Mouse (Mus musculus) embryonic facial prominence, embryonic 12.5 days (tissue): ENCODE data around the gene Pfpl. TPM values are rescaled to one million over a fixed set of nuclear protein-coding genes. Genes with fewer than 3 reads are reported as not detected.

ENCODE experiments used
- ATAC-seq: fragments of 200-750 bp; cut with Nextera tagmentation; 2 replicates; pipeline ENCODE4 v1.8.0; 2017; ENCODE audit not compliant: insufficient number of reproducible peaks, insufficient read depth, low FRiP score, low TSS enrichment
- H3K27ac ChIP-seq: fragments of 300-500 bp; sonication (generic); 2 replicates; pipeline ENCODE4 v1.5.1; 2016; ENCODE audit warnings: mild to moderate bottlenecking
- H3K27me3 ChIP-seq: fragments of 300-500 bp; sonication (generic); 2 replicates; pipeline ENCODE4 v1.6.1; 2016; ENCODE audit warnings: mild to moderate bottlenecking, moderate library complexity
- H3K36me3 ChIP-seq: fragments of 300-500 bp; sonication (generic); 2 replicates; pipeline ENCODE4 v1.6.1; 2016; ENCODE audit warnings: mild to moderate bottlenecking
- H3K4me1 ChIP-seq: fragments of 300-500 bp; sonication (generic); 2 replicates; pipeline ENCODE4 v1.6.1; 2016
- H3K4me2 ChIP-seq: fragments of 300-500 bp; sonication (generic); replicated peaks from 2 replicates; pipeline ENCODE4 v1.6.1; 2016; ENCODE audit warnings: mild to moderate bottlenecking, moderate library complexity
- H3K4me3 ChIP-seq: fragments of 300-500 bp; sonication (generic); 2 replicates; pipeline ENCODE4 v1.5.1; 2016; ENCODE audit warnings: mild to moderate bottlenecking
- H3K9ac ChIP-seq: fragments of 300-500 bp; sonication (generic); 2 replicates; pipeline ENCODE4 v1.6.1; 2016; ENCODE audit warnings: mild to moderate bottlenecking, moderate library complexity
- H3K9me3 ChIP-seq: fragments of 300-500 bp; sonication (generic); 2 replicates; pipeline ENCODE4 v1.6.1; 2016; ENCODE audit warnings: mild to moderate bottlenecking, moderate library complexity
- WGBS: fragments of 180-500 bp; shearing (Covaris S2); methylation state at CpG from one replicate; pipeline ENCODE4 v1.1.7; 2016; 5-methylcytosine and 5-hydroxymethylcytosine counted together
- polyA plus RNA-seq: library from polyadenylated mRNA; unstranded; fragments of >200 nt; fragmentation: Nextera tagmentation; extraction: Ambion mirVana; gene quantifications from 2 replicates; pipeline ENCODE4 v1.2.1, GENCODE M21; 2016

Pfpl gene
- not detected in 2 replicates for polyA plus RNA-seq

DNA sequence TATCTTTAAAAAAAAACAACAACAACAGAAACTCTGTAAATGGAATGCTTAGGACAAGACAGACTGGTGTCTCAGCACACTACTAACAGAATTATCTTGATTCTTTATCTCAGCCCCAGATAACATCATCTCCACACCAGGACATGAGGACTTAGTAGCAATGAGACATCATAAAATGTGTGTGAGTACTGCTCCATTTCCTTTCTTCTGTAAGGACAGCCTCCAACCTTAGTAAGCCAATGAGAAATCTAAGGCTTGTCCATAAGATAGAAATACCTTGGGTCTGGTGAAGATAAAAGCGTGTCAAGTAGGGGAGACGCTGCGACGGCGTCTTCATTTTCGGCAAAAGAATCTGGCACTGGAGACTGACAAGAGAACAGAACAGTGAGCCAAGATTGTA lies at the start of gene Pfpl:
Pfpl (plus strand) TSS at position 301 of the 400 bp plus-strand sequence.
- Histone ChIP-seq H3K27ac (no peak within 1 kb of the TSS), H3K4me3 (no peak within 1 kb of the TSS), H3K36me3 (no peaks in the 10 kb centered on the region), H3K9me3 (no peaks in the 10 kb centered on the region), H3K9ac (no peak within 1 kb of the TSS), H3K27me3 (no peaks in the 10 kb centered on the region), H3K4me1 (no peaks in the 10 kb centered on the region), H3K4me2 (no peak within 1 kb of the TSS)
- 94% methylated on average over 6 of the region's 6 CpGs for whole genome bisulfite sequencing
- ATAC-seq = no peak

GRCm38 (mm10) chr19:12386979-12387378 lies 40.7 kb upstream of the Pfpl start, which contains the start of gene Olfr1440:
Gene Olfr1440 (plus strand): TSS chr19:12387279.
- no peaks in the 10 kb centered on the region for H3K9me3 ChIP-seq
- H3K36me3 ChIP-seq = no peaks in the 10 kb centered on the region
- WGBS = 72% methylated on average over 2 of the region's 2 CpGs
- H3K4me2 ChIP-seq = no peak within 1 kb of the TSS
- no peak for ATAC-seq
- H3K9ac ChIP-seq = no peak within 1 kb of the TSS
- no peaks in the 10 kb centered on the region for H3K4me1 ChIP-seq
- no peak within 1 kb of the TSS for H3K27ac ChIP-seq
- H3K27me3 ChIP-seq = no peaks in the 10 kb centered on the region
- no peak within 1 kb of the TSS for H3K4me3 ChIP-seq

DNA sequence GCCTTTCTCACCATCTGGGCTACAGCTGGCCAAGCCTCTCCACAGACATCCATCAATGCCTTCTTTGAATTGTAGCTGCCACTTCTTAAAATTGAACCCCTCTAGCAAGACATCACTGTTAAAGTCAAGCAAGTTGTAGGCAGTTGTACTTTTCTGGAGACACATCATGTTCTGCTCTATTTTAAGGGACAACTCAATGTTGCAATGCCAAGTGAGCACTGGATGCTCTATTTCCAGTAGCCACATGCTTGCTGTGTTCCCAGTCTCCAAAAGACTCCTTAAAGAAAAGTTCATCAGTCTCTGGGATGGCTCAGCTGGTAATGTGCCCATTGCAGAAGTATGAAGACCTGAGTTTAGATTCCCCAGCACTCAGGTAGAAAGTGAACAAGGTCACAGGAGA lies 14.0 kb upstream of the Pfpl start:
- H3K27ac ChIP-seq = no peak overlapping the region
- H3K4me1 ChIP-seq = no peaks in the 10 kb centered on the region
- H3K27me3 ChIP-seq = no peaks in the 10 kb centered on the region
- ATAC-seq = no peak
- H3K4me2 ChIP-seq = no peak overlapping the region
- no peaks in the 10 kb centered on the region for H3K9me3 ChIP-seq
- no peaks in the 10 kb centered on the region for H3K36me3 ChIP-seq
- H3K4me3 ChIP-seq = no peak overlapping the region
- no peak overlapping the region for H3K9ac ChIP-seq

GRCm38 (mm10) chr19:12417361-12417760 lies 10.3 kb upstream of the Pfpl start, which contains the start of gene Olfr1441:
Gene Olfr1441 (plus strand): TSS chr19:12417433.
- Histone ChIP-seq H3K27ac (no peak within 1 kb of the TSS), H3K4me3 (no peak within 1 kb of the TSS), H3K36me3 (no peaks in the 10 kb centered on the region), H3K4me2 (no peak within 1 kb of the TSS), H3K9ac (no peak within 1 kb of the TSS), H3K4me1 (no peaks in the 10 kb centered on the region), H3K27me3 (no peaks in the 10 kb centered on the region), H3K9me3 (no peaks in the 10 kb centered on the region)
- no peak for ATAC-seq

DNA sequence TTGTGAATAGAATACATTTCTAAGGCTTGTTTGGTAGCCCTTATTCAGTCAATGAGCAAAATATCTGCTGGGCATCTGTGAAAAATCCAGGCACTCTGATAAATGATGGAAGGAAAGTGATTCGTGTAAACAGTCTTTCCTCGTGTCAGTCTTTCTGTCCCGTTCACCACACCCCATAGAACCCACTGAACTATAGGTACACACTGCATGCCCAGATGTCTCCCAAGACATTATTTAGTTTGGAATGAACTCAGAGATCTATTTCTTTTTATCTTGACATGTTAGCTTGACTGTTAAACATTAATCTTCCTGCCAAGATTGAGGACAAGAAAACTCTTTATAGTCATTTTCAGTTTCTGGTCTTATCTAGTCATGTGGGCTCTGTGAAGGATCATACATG lies 9.4 kb upstream of the Pfpl start:
- ATAC-seq = no peak
- Histone ChIP-seq H3K4me2 (no peak overlapping the region), H3K36me3 (no peaks in the 10 kb centered on the region), H3K9ac (no peak overlapping the region), H3K9me3 (no peaks in the 10 kb centered on the region), H3K27ac (no peak overlapping the region), H3K4me1 (no peaks in the 10 kb centered on the region), H3K27me3 (no peaks in the 10 kb centered on the region), H3K4me3 (no peak overlapping the region)
- WGBS = 88% methylated on average over 3 of the region's 3 CpGs

DNA sequence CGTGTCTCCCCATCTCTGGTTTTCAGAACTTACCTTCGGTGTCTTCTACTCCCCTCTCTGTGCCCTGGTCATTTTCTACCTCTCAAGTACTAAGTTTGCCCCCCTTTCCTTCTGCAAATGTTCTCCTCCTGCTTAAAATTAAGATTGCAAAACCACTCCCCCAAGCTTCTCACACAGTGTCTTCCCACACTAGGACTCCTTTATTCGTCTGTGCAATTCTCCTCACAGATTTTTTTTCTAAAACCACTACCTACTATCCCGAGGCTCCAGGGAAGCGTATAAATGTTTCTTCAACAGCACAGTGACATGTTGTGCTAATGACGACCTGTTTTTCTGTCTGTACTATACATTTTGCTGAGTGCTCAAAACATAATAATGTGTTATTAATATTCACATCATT lies 7.2 kb upstream of the Pfpl start:
- Histone ChIP-seq H3K9me3 (no peaks in the 10 kb centered on the region), H3K9ac (no peak overlapping the region), H3K36me3 (no peaks in the 10 kb centered on the region), H3K4me1 (no peaks in the 10 kb centered on the region), H3K27me3 (no peaks in the 10 kb centered on the region), H3K4me2 (no peak overlapping the region), H3K27ac (no peak overlapping the region), H3K4me3 (no peak overlapping the region)
- WGBS = 79% methylated on average over 6 of the region's 6 CpGs
- ATAC-seq = no peak

- no peak for ATAC-seq
- WGBS = 74% methylated on average over 1 of the region's 1 CpGs
Measured at GRCm38 (mm10) chr19:12421680-12422079, 6.0 kb upstream of the Pfpl start.

DNA sequence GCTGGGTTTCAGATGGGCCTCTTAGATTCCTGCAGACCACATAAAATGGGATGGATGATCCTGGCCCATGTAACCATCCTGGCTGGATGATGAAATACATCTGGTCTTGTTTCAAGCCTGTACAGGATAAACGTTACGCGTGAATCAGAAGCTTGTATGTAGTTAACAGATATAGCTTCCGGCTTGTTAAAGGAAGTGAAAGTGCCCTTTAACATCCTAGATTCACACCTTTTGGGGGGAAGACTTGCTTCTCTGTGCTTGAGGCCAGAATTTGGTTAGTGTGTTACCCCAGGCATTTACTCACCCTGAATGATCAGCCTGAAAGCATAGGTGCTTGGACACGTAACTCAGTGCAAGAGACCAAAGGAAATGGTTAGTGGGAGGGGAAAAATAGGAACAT lies 604 bp upstream of the Pfpl start:
- WGBS = 84% methylated on average over 5 of the region's 5 CpGs
- no peaks in the 10 kb centered on the region for H3K4me1 ChIP-seq
- no peak overlapping the region for H3K9ac ChIP-seq
- H3K4me2 ChIP-seq = no peak overlapping the region
- no peaks in the 10 kb centered on the region for H3K9me3 ChIP-seq
- H3K36me3 ChIP-seq = no peaks in the 10 kb centered on the region
- no peaks in the 10 kb centered on the region for H3K27me3 ChIP-seq
- no peak for ATAC-seq
- no peak overlapping the region for H3K27ac ChIP-seq
- no peak overlapping the region for H3K4me3 ChIP-seq

More at GRCm38 (mm10) chr19:12421680-12422079, 6.0 kb upstream of the Pfpl start:
- Histone ChIP-seq H3K36me3 (no peaks in the 10 kb centered on the region), H3K27ac (no peak overlapping the region), H3K27me3 (no peaks in the 10 kb centered on the region), H3K9ac (no peak overlapping the region), H3K4me1 (no peaks in the 10 kb centered on the region), H3K9me3 (no peaks in the 10 kb centered on the region), H3K4me2 (no peak overlapping the region), H3K4me3 (no peak overlapping the region)

GRCm38 (mm10) chr19:12433033-12433432 lies 5.3 kb downstream of the Pfpl start:
- H3K9ac ChIP-seq = no peak overlapping the region
- no peak for ATAC-seq
- no peaks in the 10 kb centered on the region for H3K9me3 ChIP-seq
- H3K4me2 ChIP-seq = no peak overlapping the region
- H3K27ac ChIP-seq = no peak overlapping the region
- H3K27me3 ChIP-seq = no peaks in the 10 kb centered on the region
- 7% methylated on average over 2 of the region's 2 CpGs for WGBS
- H3K36me3 ChIP-seq = no peaks in the 10 kb centered on the region
- H3K4me3 ChIP-seq = no peak overlapping the region
- H3K4me1 ChIP-seq = no peaks in the 10 kb centered on the region

- Histone ChIP-seq H3K4me2 (no peak overlapping the region), H3K4me3 (no peak overlapping the region), H3K36me3 (no peaks in the 10 kb centered on the region), H3K4me1 (no peaks in the 10 kb centered on the region), H3K9ac (no peak overlapping the region), H3K9me3 (no peaks in the 10 kb centered on the region), H3K27me3 (no peaks in the 10 kb centered on the region), H3K27ac (no peak overlapping the region)
- 84% methylated on average over 4 of the region's 4 CpGs for WGBS
- no peak for ATAC-seq
Measured at GRCm38 (mm10) chr19:12435011-12435416, 7.3 kb downstream of the Pfpl start.

GRCm38 (mm10) chr19:12435750-12436524 lies 8.2 kb downstream of the Pfpl start:
- Histone ChIP-seq H3K4me2 (no peak overlapping the region), H3K9me3 (no peaks in the 10 kb centered on the region), H3K27me3 (no peaks in the 10 kb centered on the region), H3K4me1 (no peaks in the 10 kb centered on the region), H3K36me3 (no peaks in the 10 kb centered on the region), H3K27ac (no peak overlapping the region), H3K9ac (no peak overlapping the region), H3K4me3 (no peak overlapping the region)
- no peak for ATAC-seq
- WGBS = 78% methylated on average over 4 of the region's 4 CpGs

DNA sequence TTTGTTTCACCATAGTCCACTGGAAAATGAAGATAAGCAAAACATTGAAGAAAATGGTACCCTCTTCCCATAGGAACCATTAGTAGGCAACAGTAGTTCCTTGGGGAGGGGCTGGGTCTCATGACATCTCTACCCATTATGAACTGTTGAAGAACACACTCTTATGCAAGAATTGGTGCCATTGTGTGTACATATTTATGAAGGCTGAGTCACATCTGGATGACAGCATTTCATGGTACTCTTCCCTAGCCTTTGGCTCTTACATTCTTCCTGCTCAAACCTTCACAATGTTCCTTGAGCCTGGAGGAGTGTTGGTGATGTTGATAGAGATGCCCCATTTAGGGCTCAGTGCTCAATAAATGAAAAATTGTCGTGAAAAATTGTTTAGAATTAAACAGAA lies 11.9 kb downstream of the Pfpl start:
- 48% methylated on average over 1 of the region's 1 CpGs for WGBS
- H3K4me1 ChIP-seq = no peaks in the 10 kb centered on the region
- H3K36me3 ChIP-seq = no peaks in the 10 kb centered on the region
- H3K27me3 ChIP-seq = no peaks in the 10 kb centered on the region
- H3K9me3 ChIP-seq = no peaks in the 10 kb centered on the region
- no peak for ATAC-seq
- H3K27ac ChIP-seq = no peak overlapping the region
- H3K4me2 ChIP-seq = no peak overlapping the region
- no peak overlapping the region for H3K9ac ChIP-seq
- no peak overlapping the region for H3K4me3 ChIP-seq
